Mouse (Mus musculus) midbrain, embryonic 10.5 days (tissue): ENCODE results near the gene Fam126b. TPM values are rescaled to one million over a fixed set of nuclear protein-coding genes. Genes with fewer than 3 reads are reported as not detected.
"Not testable (repeated sequence)": the region's sequence is repeated elsewhere in the genome, so short reads cannot be mapped to it uniquely, and the experiment has no call there.

Source experiments
- DNase-seq: peaks from one replicate; pipeline ENCODE4 v3.0.0-alpha.2; 2017; ENCODE audit warnings: low spot score
- H3K27ac ChIP-seq: fragments of 300-500 bp; sonication (generic); replicated peaks from 2 replicates; pipeline ENCODE4 v1.5.1; 2016; ENCODE audit warnings: mild to moderate bottlenecking
- H3K27me3 ChIP-seq: fragments of 300-500 bp; sonication (generic); 2 replicates; pipeline ENCODE4 v1.6.1; 2016; ENCODE audit warnings: low read depth, mild to moderate bottlenecking; ENCODE audit not compliant: poor library complexity, severe bottlenecking
- H3K36me3 ChIP-seq: fragments of 300-500 bp; sonication (generic); 2 replicates; pipeline ENCODE4 v1.6.1; 2016; ENCODE audit warnings: mild to moderate bottlenecking, moderate library complexity
- H3K4me1 ChIP-seq: fragments of 300-500 bp; sonication (generic); 2 replicates; pipeline ENCODE4 v1.6.1; 2016
- H3K4me3 ChIP-seq: fragments of 300-500 bp; sonication (generic); 2 replicates; pipeline ENCODE4 v1.5.1; 2016; ENCODE audit warnings: mild to moderate bottlenecking, moderate library complexity
- H3K9me3 ChIP-seq: fragments of 300-500 bp; sonication (generic); replicated peaks from 2 replicates; pipeline ENCODE4 v1.6.1; 2016; ENCODE audit warnings: mild to moderate bottlenecking
- WGBS: fragments of 180-500 bp; shearing (Covaris S2); methylation state at CpG from one replicate; pipeline ENCODE4 v1.1.7; 2016; 5-methylcytosine and 5-hydroxymethylcytosine counted together
- polyA plus RNA-seq: library from polyadenylated mRNA; unstranded; fragments of >200 nt; fragmentation: Nextera tagmentation; extraction: Ambion mirVana; gene quantifications from 2 replicates; pipeline ENCODE4 v1.2.1, GENCODE M21; 2016

Gene Fam126b
- polyA plus RNA-seq, 1 experiment from 2014 or later, result 5.2 TPM

- DNase-seq, result no peak
- 86% methylated on average over 1 of the region's 1 CpGs for WGBS
- no peaks in the 10 kb centered on the region for H3K36me3 ChIP-seq
These were observed 24.0 kb upstream of the Fam126b start for GRCm38 (mm10) chr1:58610166-58610565.

GRCm38 (mm10) chr1:58609591-58609990 is 23.5 kb upstream of the Fam126b start:
- not testable (repeated sequence) for DNase-seq, H3K4me3 ChIP-seq, H3K27me3 ChIP-seq, H3K36me3 ChIP-seq, H3K27ac ChIP-seq, H3K4me1 ChIP-seq
- H3K9me3 ChIP-seq, result peaks cover 13% of the 10 kb centered on the region
- 92% methylated on average over 5 of the region's 5 CpGs for WGBS

More at GRCm38 (mm10) chr1:58610166-58610565, 24.0 kb upstream of the Fam126b start:
- no peaks in the 10 kb centered on the region for H3K4me1 ChIP-seq
- H3K4me3 ChIP-seq, result no peak overlapping the region
- H3K9me3 ChIP-seq, result peaks cover 13% of the 10 kb centered on the region
- no peak overlapping the region for H3K27ac ChIP-seq
- H3K27me3 ChIP-seq, result no peaks in the 10 kb centered on the region

- Histone ChIP-seq H3K4me3 (no peak overlapping the region), H3K27ac (no peak overlapping the region), H3K36me3 (no peaks in the 10 kb centered on the region), H3K9me3 (peaks cover 12% of the 10 kb centered on the region), H3K4me1 (no peaks in the 10 kb centered on the region), H3K27me3 (no peaks in the 10 kb centered on the region)
- WGBS, result 84% methylated on average over 4 of the region's 4 CpGs
- DNase-seq, result no peak
These were observed 17.6 kb upstream of the Fam126b start for GRCm38 (mm10) chr1:58603738-58604137.

- no peaks in the 10 kb centered on the region for H3K27me3 ChIP-seq
- H3K9me3 ChIP-seq, result 0 out of 2 replicates have a peak, but pooled peaks cover 6% of the 10 kb centered on the region
- WGBS, result 89% methylated on average over 4 of the region's 4 CpGs
- no peak overlapping the region for H3K4me3 ChIP-seq
- no peaks in the 10 kb centered on the region for H3K4me1 ChIP-seq
- H3K27ac ChIP-seq, result no peak overlapping the region
- DNase-seq, result no peak
- no peaks in the 10 kb centered on the region for H3K36me3 ChIP-seq
These were observed 16.6 kb upstream of the Fam126b start for GRCm38 (mm10) chr1:58602681-58603080.

GRCm38 (mm10) chr1:58587491-58587890 is 1.4 kb upstream of the Fam126b start:
- H3K36me3 ChIP-seq, result peaks cover 14% of the 10 kb centered on the region
- no peak overlapping the region for H3K27ac ChIP-seq
- 89% methylated on average over 1 of the region's 1 CpGs for WGBS
- H3K9me3 ChIP-seq, result no peaks in the 10 kb centered on the region
- H3K27me3 ChIP-seq, result no peaks in the 10 kb centered on the region
- peaks cover 17% of the 10 kb centered on the region for H3K4me1 ChIP-seq
- H3K4me3 ChIP-seq, result peak overlapping the region; percentile 96
- no peak for DNase-seq

GRCm38 (mm10) chr1:58585373-58586170 is 551 bp downstream of the Fam126b start:
- Histone ChIP-seq H3K4me1 (peaks cover 17% of the 10 kb centered on the region), H3K9me3 (no peaks in the 10 kb centered on the region), H3K36me3 (no peaks in the 10 kb centered on the region; the same call in 1 of the 2 replicates), H3K27me3 (no peaks in the 10 kb centered on the region), H3K4me3 (peak overlapping the region; percentile 96), H3K27ac (peak overlapping the region; percentile 91)
- 8% methylated on average over 36 of the region's 36 CpGs for whole genome bisulfite sequencing
- DNase-seq, result no peak

- peaks cover 17% of the 10 kb centered on the region for H3K4me1 ChIP-seq
- no peak overlapping the region for H3K4me3 ChIP-seq
- 79% methylated on average over 1 of the region's 1 CpGs for WGBS
- no peaks in the 10 kb centered on the region for H3K9me3 ChIP-seq
- H3K27ac ChIP-seq, result no peak overlapping the region
- H3K27me3 ChIP-seq, result no peaks in the 10 kb centered on the region
- DNase-seq, result no peak
- H3K36me3 ChIP-seq, result no peaks in the 10 kb centered on the region; the same call in 1 of the 2 replicates
These were observed 1.9 kb downstream of the Fam126b start for GRCm38 (mm10) chr1:58584271-58584670.

- WGBS, result 73% methylated on average over 1 of the region's 1 CpGs
- no peak overlapping the region for H3K4me3 ChIP-seq
- H3K9me3 ChIP-seq, result no peaks in the 10 kb centered on the region
These were observed 3.5 kb downstream of the Fam126b start for GRCm38 (mm10) chr1:58582611-58583010.

GRCm38 (mm10) chr1:58579179-58579578 is 6.9 kb downstream of the Fam126b start:
- no peaks in the 10 kb centered on the region for H3K27me3 ChIP-seq
- H3K4me1 ChIP-seq, result no peaks in the 10 kb centered on the region
- no peak overlapping the region for H3K4me3 ChIP-seq
- WGBS, result 85% methylated on average over 2 of the region's 2 CpGs
- no peaks in the 10 kb centered on the region for H3K9me3 ChIP-seq
- H3K36me3 ChIP-seq, result no peaks in the 10 kb centered on the region
- DNase-seq, result peak; percentile 16
- no peak overlapping the region for H3K27ac ChIP-seq

More at GRCm38 (mm10) chr1:58582611-58583010, 3.5 kb downstream of the Fam126b start:
- no peak overlapping the region for H3K27ac ChIP-seq
- no peak for DNase-seq
- peaks cover 17% of the 10 kb centered on the region for H3K4me1 ChIP-seq
- no peaks in the 10 kb centered on the region for H3K27me3 ChIP-seq
- no peaks in the 10 kb centered on the region for H3K36me3 ChIP-seq

GRCm38 (mm10) chr1:58570437-58570836 is 15.7 kb downstream of the Fam126b start:
- no peak overlapping the region for H3K27ac ChIP-seq
- H3K27me3 ChIP-seq, result no peaks in the 10 kb centered on the region
- DNase-seq, result no peak
- WGBS, result 51% methylated on average over 4 of the region's 4 CpGs
- H3K4me1 ChIP-seq, result peaks cover 7% of the 10 kb centered on the region
- no peaks in the 10 kb centered on the region for H3K36me3 ChIP-seq
- H3K9me3 ChIP-seq, result no peaks in the 10 kb centered on the region
- H3K4me3 ChIP-seq, result no peak overlapping the region

GRCm38 (mm10) chr1:58568456-58569130 is 17.5 kb downstream of the Fam126b start:
- Histone ChIP-seq H3K27me3 (no peaks in the 10 kb centered on the region), H3K4me3 (no peak overlapping the region), H3K27ac (no peak overlapping the region), H3K36me3 (no peaks in the 10 kb centered on the region), H3K4me1 (peaks cover 7% of the 10 kb centered on the region), H3K9me3 (no peaks in the 10 kb centered on the region)
- DNase-seq, result no peak

GRCm38 (mm10) chr1:58566621-58567020 is 19.5 kb downstream of the Fam126b start:
- Histone ChIP-seq H3K9me3 (no peaks in the 10 kb centered on the region), H3K4me1 (peaks cover 7% of the 10 kb centered on the region), H3K4me3 (no peak overlapping the region), H3K27ac (no peak overlapping the region), H3K27me3 (no peaks in the 10 kb centered on the region), H3K36me3 (peaks cover 11% of the 10 kb centered on the region)
- DNase-seq, result no peak

GRCm38 (mm10) chr1:58564981-58565380 is 21.1 kb downstream of the Fam126b start:
- no peak for DNase-seq
- Histone ChIP-seq H3K4me1 (no peaks in the 10 kb centered on the region; the same call in 1 of the 2 replicates), H3K27ac (no peak overlapping the region), H3K36me3 (peaks cover 14% of the 10 kb centered on the region), H3K9me3 (no peaks in the 10 kb centered on the region), H3K27me3 (no peaks in the 10 kb centered on the region), H3K4me3 (no peak overlapping the region)
- 92% methylated on average over 5 of the region's 5 CpGs for WGBS
